In the genomic region with DNA sequence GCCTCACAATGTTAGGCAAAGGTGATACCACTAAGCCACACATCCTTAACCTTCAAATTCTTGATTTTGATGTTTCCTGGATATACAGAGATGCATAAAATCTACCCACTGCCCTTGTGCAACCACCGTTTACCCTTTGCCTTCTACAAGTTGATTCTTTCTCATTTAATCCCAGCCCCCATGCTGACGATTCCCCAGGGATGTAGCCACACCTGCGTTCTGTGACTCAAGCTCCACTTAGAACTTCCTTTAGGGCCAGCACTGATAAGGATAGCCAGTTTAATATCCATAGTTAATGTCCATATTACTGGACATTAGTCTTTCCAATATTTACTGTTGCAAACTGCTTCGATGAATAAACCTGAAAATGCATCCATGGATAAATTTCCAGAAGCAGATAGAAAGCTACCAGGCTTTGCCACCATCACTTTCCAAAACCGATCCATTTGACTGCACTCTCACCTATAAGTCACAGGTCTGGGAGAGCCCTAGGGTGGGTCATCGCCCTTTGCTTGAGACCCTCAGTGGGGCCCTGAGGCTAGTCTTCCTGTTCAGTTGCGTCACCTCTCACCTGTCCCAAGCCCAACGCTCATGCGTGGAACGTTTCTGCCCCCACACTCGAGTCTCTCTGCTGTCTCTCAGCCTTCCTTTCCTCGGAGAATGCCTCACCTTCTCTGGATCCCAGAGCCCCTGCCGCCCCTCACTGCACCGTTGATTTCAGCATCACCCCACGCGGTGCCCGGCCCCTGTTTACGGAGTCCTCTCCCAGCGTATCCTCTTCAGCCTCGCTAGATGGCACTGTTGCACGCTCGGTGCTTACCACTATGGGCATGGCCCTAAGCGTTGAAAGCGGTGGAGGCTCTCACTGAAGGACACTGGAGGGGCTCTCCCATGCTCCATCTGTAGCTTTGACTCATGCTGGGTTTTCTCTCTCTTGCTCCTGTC, we compare ENCODE assay signal across 8 mouse cellular contexts. TPM values are rescaled to one million over a fixed set of nuclear protein-coding genes. Genes with fewer than 3 reads are reported as not detected.
DNase-seq lines count a peak whose midpoint lies in the region; ATAC-seq lines count a peak whose summit lies in the region.

No protein-coding gene starts in this region.

- no peaks in the 10 kb centered on the region for H3K9me3 ChIP-seq in embryonic facial prominence, embryonic 10.5 days
- H3K9me3 ChIP-seq in limb, embryonic 13.5 days = no peaks in the 10 kb centered on the region
- H3K9me3 ChIP-seq in midbrain, embryonic 15.5 days = no peaks in the 10 kb centered on the region

- peak overlapping the region; percentile 64 for H3K9ac ChIP-seq in limb, embryonic 13.5 days
- H3K9ac ChIP-seq in midbrain, embryonic 15.5 days = peak overlapping the region; percentile 39

- peak overlapping the region; percentile 95 for H3K27ac ChIP-seq in embryonic facial prominence, embryonic 10.5 days (replicated peaks)
- no peak overlapping the region for H3K27ac ChIP-seq in limb, embryonic 13.5 days
- H3K27ac ChIP-seq in midbrain, embryonic 15.5 days = 0 out of 2 replicates have a peak overlapping the region, but pooled peaks have one; percentile 65

- peak; percentile 87 for DNase-seq in 416B (ENCODE audit: low read depth)
- peak; percentile 88 for DNase-seq in adrenal gland, postnatal 14 days
- peak; percentile 87 for DNase-seq in embryonic facial prominence, embryonic 10.5 days (ENCODE audit: low spot score)
- DNase-seq in heart, adult 11 months = peak; percentile 97
- peak; percentile 48 for DNase-seq in kidney, adult 11 months
- DNase-seq in spleen, postnatal 14 days (ENCODE audit: low spot score in 2 of 2) = peak; percentile 60 to 77

- peaks cover 44% of the 10 kb centered on the region for H3K4me1 ChIP-seq in embryonic facial prominence, embryonic 10.5 days
- peaks cover 15% of the 10 kb centered on the region for H3K4me1 ChIP-seq in limb, embryonic 13.5 days
- H3K4me1 ChIP-seq in midbrain, embryonic 15.5 days = peaks cover 12% of the 10 kb centered on the region

- H3K27me3 ChIP-seq in embryonic facial prominence, embryonic 10.5 days (replicated peaks; ENCODE audit: low read depth, poor library complexity, severe bottlenecking) = no peaks in the 10 kb centered on the region
- H3K27me3 ChIP-seq in limb, embryonic 13.5 days = no peaks in the 10 kb centered on the region
- H3K27me3 ChIP-seq in midbrain, embryonic 15.5 days (replicated peaks) = no peaks in the 10 kb centered on the region

- 7% methylated on average over 24 of the region's 24 CpGs for WGBS in embryonic facial prominence, embryonic 10.5 days
- 7% methylated on average over 24 of the region's 24 CpGs for WGBS in limb, embryonic 13.5 days
- WGBS in midbrain, embryonic 15.5 days = 5% methylated on average over 24 of the region's 24 CpGs

- peaks cover 25% of the 10 kb centered on the region for H3K36me3 ChIP-seq in embryonic facial prominence, embryonic 10.5 days (replicated peaks)
- H3K36me3 ChIP-seq in limb, embryonic 13.5 days = peaks cover 11% of the 10 kb centered on the region
- H3K36me3 ChIP-seq in midbrain, embryonic 15.5 days (replicated peaks) = no peaks in the 10 kb centered on the region

- peak overlapping the region; percentile 77 for H3K4me3 ChIP-seq in embryonic facial prominence, embryonic 10.5 days
- H3K4me3 ChIP-seq in limb, embryonic 13.5 days = peak overlapping the region; percentile 62
- H3K4me3 ChIP-seq in midbrain, embryonic 15.5 days = peak overlapping the region; percentile 63

- peak; percentile 70 for ATAC-seq in limb, embryonic 13.5 days (ENCODE audit: low FRiP score, low read depth)
- peak; percentile 83 for ATAC-seq in midbrain, embryonic 15.5 days (replicated peaks)

- peak overlapping the region; percentile 76 for H3K4me2 ChIP-seq in limb, embryonic 13.5 days (replicated peaks)
- peak overlapping the region; percentile 96 for H3K4me2 ChIP-seq in midbrain, embryonic 15.5 days

RNA-seq across cellular contexts. Expression of gene Kif23, which starts 1.1 kb away (rescaled TPM):
- 25.6 and 26.2 TPM in 2 replicates for total RNA-seq in adrenal gland, postnatal 14 days (2021)
- polyA plus RNA-seq in embryonic facial prominence, embryonic 10.5 days (2016; fragmentation: Nextera tagmentation; extraction: Ambion mirVana) = 112 and 118 TPM in 2 replicates
- 112 and 116 TPM in 2 replicates for polyA plus RNA-seq in limb, embryonic 13.5 days (2015; fragmentation: Nextera tagmentation; extraction: Ambion mirVana)
- 16.2 and 16.9 TPM in 2 replicates for polyA plus RNA-seq in midbrain, embryonic 15.5 days (2015; fragmentation: Nextera tagmentation; extraction: Ambion mirVana)

RNA-seq across cellular contexts. Expression of gene Rplp1, which starts 33.3 kb away (rescaled TPM):
- total RNA-seq in adrenal gland, postnatal 14 days (2021) = 1,575 and 2,047 TPM in 2 replicates
- 1,152 and 1,189 TPM in 2 replicates for polyA plus RNA-seq in embryonic facial prominence, embryonic 10.5 days (2016; fragmentation: Nextera tagmentation; extraction: Ambion mirVana)
- 1,317 and 1,413 TPM in 2 replicates for polyA plus RNA-seq in limb, embryonic 13.5 days (2015; fragmentation: Nextera tagmentation; extraction: Ambion mirVana)
- 856 and 860 TPM in 2 replicates for polyA plus RNA-seq in midbrain, embryonic 15.5 days (2015; fragmentation: Nextera tagmentation; extraction: Ambion mirVana)
